Mouse (Mus musculus) spleen, adult 2 months (tissue): ENCODE measurements around the gene Nol11.

Source experiments
- CTCF ChIP-seq: fragments of 200-500 bp; IDR thresholded peaks from 2 replicates; pipeline ENCODE4 v1.5.1; 2011; ENCODE audit warnings: mild to moderate bottlenecking, inconsistent platforms; ENCODE audit not compliant: insufficient read depth, insufficient read length, insufficient replicate concordance; ENCODE audit errors: extremely low read depth
- POLR2A ChIP-seq: fragments of 200-500 bp; IDR thresholded peaks from 2 replicates; pipeline ENCODE4 v1.6.1; 2011; ENCODE audit warnings: low read depth, low read length, inconsistent platforms

DNA sequence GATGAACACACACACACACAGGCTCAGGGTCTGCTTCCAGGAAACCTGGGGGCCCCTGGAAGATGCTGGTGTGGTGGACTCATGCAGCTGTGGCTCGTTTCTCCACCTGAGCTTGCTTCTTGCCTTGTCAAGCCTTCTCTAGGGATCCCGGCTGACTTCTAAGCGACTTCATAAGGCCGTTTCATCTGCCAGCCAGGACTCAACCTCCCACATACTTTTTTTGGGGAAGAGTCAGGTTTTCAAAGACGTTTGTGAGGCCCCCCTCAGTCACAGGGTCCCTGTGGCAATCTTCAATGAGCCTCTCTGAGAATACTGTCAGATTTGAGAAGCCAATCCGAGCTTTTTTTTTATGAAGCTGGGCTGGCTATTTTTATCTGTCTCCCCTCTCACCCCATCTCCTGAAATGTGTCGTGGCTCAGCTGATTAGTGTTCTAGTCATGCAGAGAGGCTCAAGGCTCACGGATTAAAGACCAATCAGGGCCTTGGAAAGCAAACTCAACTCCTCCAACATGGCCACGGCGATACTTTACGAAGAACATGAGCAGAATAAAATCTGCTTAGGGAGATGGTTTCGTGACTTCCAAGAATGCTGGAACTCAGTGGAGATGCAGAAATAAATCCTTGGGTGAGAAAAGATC lies 33.5 kb upstream of the Nol11 start:
- TF ChIP-seq CTCF (no peak), POLR2A (no peak)
